Mouse (Mus musculus) cerebellum, postnatal 14 days (tissue): Measurements from ENCODE around the gene Abracl.

Experiments
- DNase-seq, 2 experiments: peaks; one replicate each; pipeline ENCODE4 v3.0.0; 2021; ENCODE audit warnings: mixed read lengths in 2 of 2

Gene Abracl

GRCm38 (mm10) chr10:18021576-18022311 lies 1.3 kb downstream of the Abracl start:
- DNase-seq: peak; percentile 15 to 17

DNA sequence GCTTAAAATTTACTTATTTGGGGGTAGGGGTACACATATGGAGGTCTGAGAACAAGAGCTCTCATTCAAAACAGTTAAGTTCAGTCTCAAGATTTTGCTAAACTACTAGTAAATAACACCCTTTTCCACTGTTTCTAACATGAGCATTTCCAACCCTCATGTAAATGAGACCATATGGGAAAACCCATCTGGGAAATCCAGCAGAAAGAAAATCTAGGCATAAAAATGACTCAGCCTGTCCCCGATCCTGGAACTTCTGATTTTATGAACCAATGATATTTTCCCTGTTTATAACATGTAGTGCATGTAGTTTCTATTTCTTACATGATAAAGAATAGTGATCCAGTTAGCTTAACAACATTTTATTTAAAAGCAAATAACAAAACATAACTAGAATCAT lies 2.2 kb downstream of the Abracl start:
- DNase-seq: no peak

- no peak for DNase-seq
Measured at GRCm38 (mm10) chr10:18020443-18020842, 2.6 kb downstream of the Abracl start.

DNA sequence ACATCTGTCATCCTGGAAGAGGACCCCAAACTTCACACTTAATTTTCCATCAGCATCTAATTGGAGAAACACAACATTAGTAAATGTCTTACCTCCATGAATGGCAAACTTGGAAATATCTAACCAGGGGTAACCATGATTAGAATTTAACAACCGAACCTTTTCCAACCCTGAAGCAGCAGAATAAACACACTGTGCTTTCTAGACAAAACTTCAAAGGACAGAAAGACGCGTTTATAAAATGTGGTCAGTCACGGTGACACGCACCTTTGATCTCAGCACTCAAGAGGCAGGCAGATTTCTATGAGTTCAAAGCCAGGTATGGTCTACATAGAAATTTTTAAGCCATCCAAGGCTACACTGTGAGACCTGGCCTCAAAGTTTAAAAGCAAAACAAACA lies 11.3 kb downstream of the Abracl start:
- DNase-seq: no peak

DNA sequence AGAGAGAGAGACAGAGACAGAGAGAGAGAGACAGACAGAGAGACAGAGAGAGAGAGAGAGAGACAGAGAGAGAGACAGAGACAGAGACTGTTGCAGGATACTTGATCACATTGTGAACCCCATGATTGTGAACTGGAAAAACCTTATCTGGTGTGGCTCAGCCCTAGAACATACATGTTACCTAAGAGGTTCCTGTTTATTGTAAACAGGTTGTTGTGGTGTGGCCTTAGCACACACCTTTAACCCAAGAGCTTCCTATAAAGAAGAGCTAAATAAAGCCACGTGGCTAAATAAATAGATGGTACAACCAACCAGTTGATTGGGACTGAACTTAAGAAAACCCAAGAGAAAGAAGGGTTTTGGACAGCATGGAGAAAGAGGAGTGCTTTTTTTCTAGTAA lies 13.3 kb downstream of the Abracl start:
- DNase-seq: no peak

DNA sequence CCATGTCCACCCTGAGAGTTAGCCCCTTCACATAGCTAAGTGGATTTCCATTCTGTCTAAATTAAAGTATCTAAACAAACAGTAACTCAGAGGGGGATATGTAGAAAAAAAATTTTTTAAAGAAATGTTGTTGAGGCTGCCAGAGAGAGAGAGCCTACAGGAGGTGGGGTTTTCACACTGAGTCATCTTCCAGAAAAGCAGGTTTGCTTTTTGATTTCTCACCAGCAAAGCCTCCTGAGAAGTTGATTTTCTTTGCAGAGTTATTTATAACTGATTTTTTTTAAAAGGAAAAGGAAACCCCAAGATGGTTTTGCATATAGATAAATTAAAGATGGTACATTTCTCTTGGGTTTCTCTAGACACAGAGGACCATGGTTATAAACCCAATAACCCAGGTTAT lies 15.0 kb downstream of the Abracl start:
- no peak for DNase-seq

- DNase-seq: no peak
Measured at GRCm38 (mm10) chr10:18007243-18007642, 15.8 kb downstream of the Abracl start.

GRCm38 (mm10) chr10:18006756-18007155 lies 16.3 kb downstream of the Abracl start:
- peak in 1 of 2 experiments; percentile 26 for DNase-seq

GRCm38 (mm10) chr10:18005136-18005955 lies 17.7 kb downstream of the Abracl start:
- DNase-seq: no peak

DNA sequence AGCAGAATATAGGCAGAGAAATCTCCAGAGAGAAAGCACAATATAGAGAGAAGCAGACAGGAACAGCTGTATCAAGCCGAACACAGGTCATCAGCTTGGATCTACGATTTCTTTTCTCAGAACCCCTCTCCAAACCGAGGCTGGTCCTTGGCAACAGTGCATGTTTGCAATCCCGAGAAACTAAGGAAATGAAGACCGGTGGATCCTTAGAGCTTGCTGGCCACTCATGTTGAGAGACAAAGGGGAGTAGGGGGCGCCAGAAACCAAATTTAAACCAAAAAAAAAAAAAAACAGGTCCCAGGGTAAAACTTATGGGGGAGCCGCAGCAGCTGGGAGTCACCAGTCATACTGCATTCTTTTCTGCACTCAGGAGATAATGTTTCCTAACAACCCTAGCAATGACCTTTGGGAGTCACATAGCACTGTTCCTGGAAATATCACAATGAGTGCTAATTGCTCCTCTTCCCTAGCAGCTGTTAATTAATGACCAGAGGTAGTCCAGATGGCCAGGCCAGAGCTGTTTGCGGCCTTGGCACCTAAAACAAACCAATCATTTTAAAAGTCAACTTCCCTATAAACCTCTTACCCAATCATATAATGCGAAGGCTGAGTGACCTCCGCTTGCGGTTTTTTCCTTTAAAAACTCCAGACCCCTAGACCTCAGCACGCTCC lies 19.0 kb downstream of the Abracl start:
- DNase-seq: no peak

DNA sequence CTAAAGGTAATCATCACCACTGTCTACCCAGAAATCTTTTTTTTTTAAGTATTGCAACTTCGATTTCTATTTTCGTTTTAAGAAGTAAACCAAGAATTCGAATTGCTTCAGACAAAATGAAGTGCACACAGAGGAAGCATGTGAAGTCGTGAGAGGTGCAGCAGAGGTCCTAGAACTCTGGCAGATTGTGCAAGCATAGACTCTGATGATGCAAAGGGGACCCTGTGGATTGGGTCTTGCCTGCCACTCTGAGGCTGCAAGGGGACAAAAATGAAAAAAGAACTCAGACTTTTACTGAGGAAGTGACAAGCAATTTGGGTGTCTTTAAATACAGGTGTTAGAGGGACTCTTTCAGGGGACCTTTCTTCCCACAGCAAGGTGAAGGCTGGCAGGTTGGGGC lies 32.5 kb downstream of the Abracl start:
- no peak for DNase-seq

GRCm38 (mm10) chr10:17989136-17989535 lies 34.0 kb downstream of the Abracl start:
- DNase-seq: no peak

DNA sequence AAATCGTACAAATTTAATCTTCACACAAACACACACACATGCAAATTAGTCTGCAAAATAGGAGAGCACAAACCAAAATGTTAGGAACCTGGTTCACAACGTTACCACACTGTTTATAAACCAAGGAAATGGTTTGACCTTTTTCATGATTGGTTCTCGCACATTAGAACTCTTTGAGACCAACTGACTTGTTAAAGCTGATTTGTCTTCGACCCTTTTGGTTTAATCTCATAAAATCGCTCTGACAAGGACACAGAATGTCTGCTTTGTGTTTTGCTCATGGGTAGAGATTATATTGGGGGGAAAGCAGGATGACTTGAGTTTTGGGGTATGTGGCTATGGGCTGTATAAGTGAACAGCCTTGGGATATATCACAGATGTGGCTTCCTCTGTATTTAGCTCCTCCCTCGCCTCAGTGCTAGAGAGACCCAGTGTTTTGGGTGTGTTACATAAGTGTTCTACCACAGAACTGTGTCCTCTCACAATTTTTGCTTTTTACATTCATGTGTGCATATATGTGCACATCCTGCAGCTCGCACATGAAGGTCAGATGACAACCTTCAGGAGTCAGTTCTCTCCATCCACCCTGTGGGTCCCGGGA lies 35.2 kb downstream of the Abracl start:
- no peak for DNase-seq

GRCm38 (mm10) chr10:17983313-17983712 lies 39.8 kb downstream of the Abracl start:
- peak; percentile 95 to 97 for DNase-seq

DNA sequence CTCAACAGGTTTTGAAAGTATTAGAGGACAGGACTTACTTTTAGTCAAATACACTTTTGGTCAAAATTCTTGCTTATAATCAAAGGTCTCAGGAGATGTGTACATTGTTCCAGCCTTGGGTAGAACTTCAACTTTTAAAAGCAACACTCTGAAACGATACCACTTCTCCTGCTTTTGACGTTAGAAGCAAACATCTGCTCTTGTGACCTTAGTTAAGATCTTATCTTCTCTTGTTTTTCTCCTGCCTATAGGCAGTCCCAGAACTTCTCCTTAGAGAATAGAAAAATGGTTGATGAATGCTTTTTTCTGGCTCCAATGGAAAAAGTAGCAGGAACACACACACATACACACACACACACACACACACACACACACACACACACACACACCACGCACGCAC lies 57.0 kb downstream of the Abracl start:
- DNase-seq: no peak
